Mouse (Mus musculus) layer of hippocampus, adult 9-11 months (tissue): ENCODE measurements around the gene Gm11146.

Experiments
- DNase-seq: peaks from one replicate; pipeline ENCODE4 v3.0.0; 2022

Gene Gm11146

DNA sequence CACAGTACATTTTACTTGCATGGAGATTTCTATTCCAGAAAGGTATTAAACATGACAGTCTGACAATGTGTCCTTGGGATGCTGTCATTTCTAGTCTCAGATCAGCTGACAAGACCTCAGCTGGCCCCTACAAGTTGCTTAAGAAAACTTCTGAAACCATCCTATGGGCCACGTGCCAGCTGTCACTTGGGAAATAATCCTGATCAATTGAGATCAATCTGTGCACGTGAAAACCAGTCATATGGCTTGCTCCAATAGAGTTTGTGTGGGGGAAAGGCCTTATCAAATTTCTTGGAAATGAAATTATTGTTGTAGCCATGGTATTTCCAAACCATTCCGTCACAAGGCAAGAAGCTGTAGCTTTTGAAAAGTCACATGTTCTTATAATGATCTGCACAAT is 50.8 kb downstream of the Gm11146 start:
- DNase-seq, result no peak
